Mouse (Mus musculus): Measurements from ENCODE around the gene Frem1. TPM values are rescaled to one million over a fixed set of nuclear protein-coding genes. Genes with fewer than 3 reads are reported as not detected.

Gene Frem1
- 0.78 and 0.90 TPM in 2 replicates for polyA plus RNA-seq (2012; rRNA removed)

GRCm38 (mm10) chr4:83051634-83052577 lies at the start of gene Frem1:
TSS of gene Frem1 (minus strand) at chr4:83052339.

GRCm38 (mm10) chr4:82884636-82885534 lies 167.3 kb downstream of the Frem1 start, which contains the start of gene Cer1:
TSS of gene Cer1 (minus strand) at chr4:82885148.

GRCm38 (mm10) chr4:82859131-82860125 lies 192.7 kb downstream of the Frem1 start, which contains the start of gene Zdhhc21:
TSS of gene Zdhhc21 (minus strand) at chr4:82859958.

Other genes with a start within 250 kb of the Frem1 start
- 2.0 and 2.3 TPM in 2 replicates for gene Zdhhc21, start 192.4 kb downstream of the Frem1 start, polyA plus RNA-seq (2012; rRNA removed)
- not detected in 2 replicates for gene Cer1, start 167.2 kb downstream of the Frem1 start, polyA plus RNA-seq (2012; rRNA removed)